Mouse (Mus musculus): ENCODE data around the gene Capn9.

DNA sequence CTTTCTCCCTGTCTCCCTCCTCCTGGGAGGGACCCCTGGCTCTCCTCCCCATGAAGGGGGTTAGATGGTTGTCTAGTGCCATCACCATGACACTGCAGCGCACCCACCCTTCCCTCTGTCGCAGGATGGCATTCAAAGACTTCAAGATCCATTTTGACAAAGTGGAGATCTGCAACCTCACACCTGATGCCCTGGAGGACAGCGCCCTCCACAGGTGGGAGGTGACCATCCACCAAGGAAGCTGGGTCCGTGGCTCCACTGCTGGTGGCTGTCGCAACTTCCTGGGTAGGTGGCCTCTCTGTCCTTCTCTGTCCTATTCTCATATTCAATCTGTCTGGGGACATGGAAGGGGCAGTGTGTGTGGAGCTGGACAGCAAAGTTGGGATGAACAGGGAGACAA lies 28.2 kb downstream of the Capn9 start:
- TF ChIP-seq HCFC1 (IDR thresholded peaks at IDR 0.05; ENCODE audit: borderline replicate concordance, insufficient read depth, low read length) (no peak), ZC3H11A (IDR thresholded peaks at IDR 0.05; ENCODE audit: borderline replicate concordance, low read depth, low read length) (no peak), CHD2 (IDR thresholded peaks at IDR 0.05; ENCODE audit: low read depth, low read length) (no peak), MAFK (IDR thresholded peaks at IDR 0.05; ENCODE audit: insufficient read depth, low read depth, low read length) (no peak)

Measured in ES-E14 (cell line).